Mouse (Mus musculus) heart, postnatal 0 days (tissue): ENCODE results near the gene Cnbd2. TPM values are rescaled to one million over a fixed set of nuclear protein-coding genes. Genes with fewer than 3 reads are reported as not detected.

Experiments used
- ATAC-seq: fragments of 200-750 bp; cut with Nextera tagmentation; 2 replicates; pipeline ENCODE4 v1.8.0; 2017; ENCODE audit warnings: low read depth, moderate number of reproducible peaks, moderate library complexity; ENCODE audit not compliant: insufficient read depth
- DNase-seq: peaks from one replicate; pipeline ENCODE4 v3.0.0-alpha.2; 2016; ENCODE audit warnings: low spot score
- H3K27ac ChIP-seq: fragments of 300-500 bp; sonication (generic); 2 replicates; pipeline ENCODE4 v1.5.1; 2014; ENCODE audit warnings: low read depth, mild to moderate bottlenecking
- H3K27me3 ChIP-seq: fragments of 300-500 bp; sonication (generic); 2 replicates; pipeline ENCODE4 v1.6.1; 2014; ENCODE audit warnings: low read length, mixed read lengths; ENCODE audit not compliant: control insufficient read depth, insufficient read depth
- H3K36me3 ChIP-seq: fragments of 300-500 bp; sonication (generic); replicated peaks from 2 replicates; pipeline ENCODE4 v1.6.1; 2014; ENCODE audit warnings: low read length, mixed read lengths; ENCODE audit not compliant: control insufficient read depth, insufficient read depth
- H3K4me1 ChIP-seq: fragments of 300-500 bp; sonication (generic); 2 replicates; pipeline ENCODE4 v1.6.1; 2014; ENCODE audit warnings: antibody characterized with exemption; ENCODE audit not compliant: control insufficient read depth, insufficient read depth
- H3K4me2 ChIP-seq: fragments of 300-500 bp; sonication (generic); 2 replicates; pipeline ENCODE4 v1.6.1; 2014; ENCODE audit warnings: low read depth, mild to moderate bottlenecking, low read length, moderate library complexity
- H3K4me3 ChIP-seq: fragments of 300-500 bp; sonication (generic); 2 replicates; pipeline ENCODE4 v1.5.1; 2014; ENCODE audit warnings: low read depth, low read length
- H3K9ac ChIP-seq: fragments of 300-500 bp; sonication (generic); replicated peaks from 2 replicates; pipeline ENCODE4 v1.6.1; 2014; ENCODE audit warnings: low read depth, low read length, mixed read lengths
- H3K9me3 ChIP-seq: fragments of 300-500 bp; sonication (generic); replicated peaks from 2 replicates; pipeline ENCODE4 v1.6.1; 2016; ENCODE audit warnings: low read length; ENCODE audit not compliant: control insufficient read depth
- CTCF ChIP-seq: IDR thresholded peaks from 2 replicates; pipeline ENCODE4 v1.5.1; 2016; ENCODE audit warnings: antibody characterized with exemption, control low read depth, low read depth
- EP300 ChIP-seq: IDR thresholded peaks from 2 replicates; pipeline ENCODE4 v1.6.1; 2016; ENCODE audit warnings: antibody characterized with exemption, low read depth
- WGBS: fragments of 180-500 bp; shearing (Covaris S2); extraction: QIAGEN DNeasy Blood & Tissue Kit; methylation state at CpG from one replicate; pipeline ENCODE4 v1.1.7; 2014; 5-methylcytosine and 5-hydroxymethylcytosine counted together
- polyA plus RNA-seq: library from polyadenylated mRNA; unstranded; fragments of >200 nt; fragmentation: Nextera tagmentation; extraction: Ambion mirVana; gene quantifications from 2 replicates; pipeline ENCODE4 v1.2.1, GENCODE M21; 2015
- total RNA-seq: library from RNA; depleted of rRNA; stranded (reverse); fragments of >200 nt; gene quantifications from 2 replicates; pipeline ENCODE4 v1.2.3, GENCODE M21; 2014; ENCODE audit warnings: low replicate concordance; rRNA removed

Cnbd2 gene
- total RNA-seq (0.12 and 1.1 TPM in 2 replicates), polyA plus RNA-seq (3.3 and 3.7 TPM in 2 replicates)

GRCm38 (mm10) chr2:156312297-156312897 is at the start of gene Cnbd2, which contains the start of gene Scand1:
Cnbd2 (plus strand) TSS chr2:156312299.
Scand1 (minus strand) TSS chr2:156312704.
- ATAC-seq (peak; percentile 90), DNase-seq (peak; percentile 83)
- no peaks in the 10 kb centered on the region for H3K9me3 ChIP-seq
- WGBS: under 1% methylated on average over 48 of the region's 49 CpGs
- H3K4me2 ChIP-seq: peak within 1 kb of the TSS; percentile 91
- H3K27ac ChIP-seq: peak within 1 kb of the TSS; percentile 99
- TF ChIP-seq EP300 (no peak), CTCF (peak; percentile 20)
- H3K9ac ChIP-seq: peak within 1 kb of the TSS; percentile 92
- no peaks in the 10 kb centered on the region for H3K4me1 ChIP-seq
- peak within 1 kb of the TSS; percentile 80 for H3K4me3 ChIP-seq
- no peaks in the 10 kb centered on the region for H3K36me3 ChIP-seq
- no peaks in the 10 kb centered on the region for H3K27me3 ChIP-seq

- H3K4me1 ChIP-seq: peaks cover 5% of the 10 kb centered on the region
- WGBS: 86% methylated on average over 4 of the region's 4 CpGs
These were observed 48.8 kb upstream of the Cnbd2 start for GRCm38 (mm10) chr2:156263204-156263893.

GRCm38 (mm10) chr2:156267636-156268035 is 44.5 kb upstream of the Cnbd2 start:
- ATAC-seq (no peak), DNase-seq (no peak)
- H3K9ac ChIP-seq: no peak overlapping the region
- H3K27ac ChIP-seq: no peak overlapping the region
- H3K4me1 ChIP-seq: no peaks in the 10 kb centered on the region
- TF ChIP-seq EP300: no peak
- no peak for TF ChIP-seq CTCF
- H3K36me3 ChIP-seq: peaks cover 32% of the 10 kb centered on the region
- H3K27me3 ChIP-seq: no peaks in the 10 kb centered on the region
- H3K4me3 ChIP-seq: no peak overlapping the region
- 93% methylated on average over 9 of the region's 9 CpGs for WGBS
- no peaks in the 10 kb centered on the region for H3K9me3 ChIP-seq
- H3K4me2 ChIP-seq: no peak overlapping the region

More at GRCm38 (mm10) chr2:156263204-156263893, 48.8 kb upstream of the Cnbd2 start:
- Histone ChIP-seq H3K4me3 (no peak overlapping the region), H3K36me3 (peaks cover 30% of the 10 kb centered on the region), H3K27me3 (no peaks in the 10 kb centered on the region), H3K9ac (no peak overlapping the region), H3K4me2 (no peak overlapping the region), H3K9me3 (no peaks in the 10 kb centered on the region), H3K27ac (no peak overlapping the region)
- DNase-seq (no peak), ATAC-seq (no peak)
- TF ChIP-seq CTCF: no peak
- TF ChIP-seq EP300: no peak

- Histone ChIP-seq H3K9me3 (no peaks in the 10 kb centered on the region), H3K9ac (no peak overlapping the region), H3K27ac (no peak overlapping the region), H3K27me3 (no peaks in the 10 kb centered on the region), H3K4me1 (no peaks in the 10 kb centered on the region), H3K4me2 (no peak overlapping the region), H3K36me3 (peaks cover 41% of the 10 kb centered on the region), H3K4me3 (no peak overlapping the region)
- WGBS: 75% methylated on average over 6 of the region's 6 CpGs
- DNase-seq: no peak
- no peak for ATAC-seq
- TF ChIP-seq EP300 (no peak), CTCF (no peak)
These were observed 39.5 kb upstream of the Cnbd2 start for GRCm38 (mm10) chr2:156272553-156272952.

- peak; percentile 88 for ATAC-seq
- H3K36me3 ChIP-seq: peaks cover 26% of the 10 kb centered on the region
- no peak overlapping the region for H3K4me2 ChIP-seq
- no peaks in the 10 kb centered on the region for H3K9me3 ChIP-seq
- H3K9ac ChIP-seq: no peak overlapping the region; the same call in 1 of the 2 replicates
- 8% methylated on average over 4 of the region's 4 CpGs for WGBS
- H3K27ac ChIP-seq: peak overlapping the region; percentile 76
- H3K27me3 ChIP-seq: no peaks in the 10 kb centered on the region
- peak; percentile 93 for DNase-seq
- no peak overlapping the region for H3K4me3 ChIP-seq
- H3K4me1 ChIP-seq: no peaks in the 10 kb centered on the region
- no peak for TF ChIP-seq EP300
- peak; percentile 95 for TF ChIP-seq CTCF
These were observed 33.7 kb upstream of the Cnbd2 start for GRCm38 (mm10) chr2:156278226-156279017.
